Mouse (Mus musculus) heart, postnatal 14 days (tissue): ENCODE measurements around the gene Chsy1. TPM values are rescaled to one million over a fixed set of nuclear protein-coding genes. Genes with fewer than 3 reads are reported as not detected.

Source experiments
- total RNA-seq, 2 experiments: library from RNA; stranded (reverse); gene quantifications; 2 replicates each; pipeline ENCODE4 v1.2.3; 2021

Gene Chsy1
- total RNA-seq, 2 experiments from 2014 or later: 20.2 to 21.5 TPM

Other genes starting within 250 kb of the Chsy1 start
- gene Pcsk6, start 247.8 kb upstream of the Chsy1 start, total RNA-seq: 10 to 100 TPM; 62.8 to 69.7 TPM
- gene Gm45213, start 65.9 kb upstream of the Chsy1 start, total RNA-seq: not detected
- 10 to 100 TPM; 19.1 to 21.1 TPM for gene Snrpa1, start 50.5 kb upstream of the Chsy1 start, total RNA-seq
- 10 to 100 TPM; 28.4 to 29.6 TPM for gene Selenos, start 29.9 kb upstream of the Chsy1 start, total RNA-seq